Mouse (Mus musculus): ENCODE results near the gene Cldn13. TPM values are rescaled to one million over a fixed set of nuclear protein-coding genes. Genes with fewer than 3 reads are reported as not detected.

Gene Cldn13
- polyA plus RNA-seq, 1 experiment from 2014 or later, result 208 TPM

- Histone ChIP-seq H3K27ac (peak overlapping the region; percentile 97), H3K9me3 (replicated peaks) (0 out of 2 replicates have a peak, but pooled peaks cover 3% of the 10 kb centered on the region), H3K9ac (peak overlapping the region; percentile 82; the same call in 1 of the 2 replicates), H3K4me2 (peak overlapping the region; percentile 96), H3K27me3 (replicated peaks) (peaks cover 16% of the 10 kb centered on the region; the same call in 1 of the 2 replicates), H3K4me1 (peaks cover 27% of the 10 kb centered on the region), H3K36me3 (peaks cover 10% of the 10 kb centered on the region), H3K4me3 (peak overlapping the region; percentile 79)
- ATAC-seq, result no peak
- 76% methylated on average over 8 of the region's 8 CpGs for WGBS (ENCODE audit: insufficient replicate concordance)
These were observed 18.0 kb upstream of the Cldn13 start for GRCm38 (mm10) chr5:134933281-134933680.

- peak overlapping the region; percentile 96 for H3K4me2 ChIP-seq
- peak overlapping the region; percentile 97 for H3K27ac ChIP-seq
- H3K27me3 ChIP-seq (replicated peaks), result peaks cover 16% of the 10 kb centered on the region; the same call in 1 of the 2 replicates
- H3K36me3 ChIP-seq, result peaks cover 10% of the 10 kb centered on the region
- 0 out of 2 replicates have a peak, but pooled peaks cover 3% of the 10 kb centered on the region for H3K9me3 ChIP-seq (replicated peaks)
- 29% methylated on average over 9 of the region's 9 CpGs for WGBS (ENCODE audit: insufficient replicate concordance)
- peak overlapping the region; percentile 82 for H3K9ac ChIP-seq
- peak overlapping the region; percentile 79 for H3K4me3 ChIP-seq
- ATAC-seq, result peak; percentile 33
- H3K4me1 ChIP-seq, result peaks cover 27% of the 10 kb centered on the region
These were observed 17.6 kb upstream of the Cldn13 start for GRCm38 (mm10) chr5:134932903-134933276.

GRCm38 (mm10) chr5:134932179-134932902 is 17.0 kb upstream of the Cldn13 start, which contains the start of gene Mettl27:
Mettl27 (plus strand) TSS chr5:134932368.
- H3K4me1 ChIP-seq, result peaks cover 27% of the 10 kb centered on the region
- peak within 1 kb of the TSS; percentile 79 for H3K4me3 ChIP-seq
- under 1% methylated on average over 41 of the region's 41 CpGs for whole genome bisulfite sequencing (ENCODE audit: insufficient replicate concordance)
- peaks cover 14% of the 10 kb centered on the region; the same call in 1 of the 2 replicates for H3K27me3 ChIP-seq (replicated peaks)
- H3K9ac ChIP-seq, result peak within 1 kb of the TSS; percentile 82
- peak within 1 kb of the TSS; percentile 97 for H3K27ac ChIP-seq
- H3K36me3 ChIP-seq, result peaks cover 10% of the 10 kb centered on the region
- H3K9me3 ChIP-seq (replicated peaks), result 0 out of 2 replicates have a peak, but pooled peaks cover 3% of the 10 kb centered on the region
- peak; percentile 96 for ATAC-seq
- H3K4me2 ChIP-seq, result peak within 1 kb of the TSS; percentile 96

GRCm38 (mm10) chr5:134929988-134930387 is 14.7 kb upstream of the Cldn13 start:
- H3K36me3 ChIP-seq, result peaks cover 10% of the 10 kb centered on the region
- peaks cover 25% of the 10 kb centered on the region for H3K27me3 ChIP-seq (replicated peaks)
- H3K9me3 ChIP-seq (replicated peaks), result 0 out of 2 replicates have a peak, but pooled peaks cover 3% of the 10 kb centered on the region
- no peak overlapping the region for H3K9ac ChIP-seq
- ATAC-seq, result no peak
- H3K4me3 ChIP-seq, result no peak overlapping the region
- WGBS (ENCODE audit: insufficient replicate concordance), result 71% methylated on average over 2 of the region's 2 CpGs
- peaks cover 27% of the 10 kb centered on the region for H3K4me1 ChIP-seq
- no peak overlapping the region for H3K27ac ChIP-seq
- H3K4me2 ChIP-seq, result no peak overlapping the region

- ATAC-seq, result no peak
- no peak overlapping the region for H3K9ac ChIP-seq
- H3K9me3 ChIP-seq (replicated peaks), result no peaks in the 10 kb centered on the region
- no peak overlapping the region for H3K4me3 ChIP-seq
- no peaks in the 10 kb centered on the region for H3K36me3 ChIP-seq
- H3K4me1 ChIP-seq, result peaks cover 9% of the 10 kb centered on the region
- peaks cover 29% of the 10 kb centered on the region for H3K27me3 ChIP-seq (replicated peaks)
- H3K27ac ChIP-seq, result no peak overlapping the region
- H3K4me2 ChIP-seq, result no peak overlapping the region
- WGBS (ENCODE audit: insufficient replicate concordance), result 69% methylated on average over 4 of the region's 4 CpGs
These were observed 11.4 kb upstream of the Cldn13 start for GRCm38 (mm10) chr5:134926726-134927125.

GRCm38 (mm10) chr5:134923141-134923540 is 7.8 kb upstream of the Cldn13 start:
- Histone ChIP-seq H3K9ac (no peak overlapping the region), H3K9me3 (replicated peaks) (no peaks in the 10 kb centered on the region), H3K27ac (no peak overlapping the region), H3K27me3 (replicated peaks) (peaks cover 15% of the 10 kb centered on the region; the same call in 1 of the 2 replicates), H3K4me1 (peaks cover 38% of the 10 kb centered on the region), H3K4me2 (no peak overlapping the region), H3K4me3 (no peak overlapping the region), H3K36me3 (no peaks in the 10 kb centered on the region)
- no peak for ATAC-seq
- 75% methylated on average over 6 of the region's 6 CpGs for WGBS (ENCODE audit: insufficient replicate concordance)

- peak overlapping the region; percentile 50 for H3K4me2 ChIP-seq
- H3K4me1 ChIP-seq, result peaks cover 57% of the 10 kb centered on the region
- peaks cover 9% of the 10 kb centered on the region; the same call in 1 of the 2 replicates for H3K27me3 ChIP-seq (replicated peaks)
- peak; percentile 27; the same call in 1 of the 2 replicates for ATAC-seq
- peak overlapping the region; percentile 58 for H3K9ac ChIP-seq
- WGBS (ENCODE audit: insufficient replicate concordance), result 52% methylated on average over 8 of the region's 8 CpGs
- H3K4me3 ChIP-seq, result no peak overlapping the region
- no peaks in the 10 kb centered on the region for H3K36me3 ChIP-seq
- H3K9me3 ChIP-seq (replicated peaks), result peaks cover 4% of the 10 kb centered on the region
- H3K27ac ChIP-seq, result peak overlapping the region; percentile 94
These were observed 5.8 kb upstream of the Cldn13 start for GRCm38 (mm10) chr5:134921106-134921505.

- Histone ChIP-seq H3K36me3 (no peaks in the 10 kb centered on the region), H3K4me3 (no peak overlapping the region), H3K9me3 (replicated peaks) (peaks cover 4% of the 10 kb centered on the region), H3K9ac (peak overlapping the region; percentile 58), H3K27me3 (replicated peaks) (peaks cover 7% of the 10 kb centered on the region; the same call in 1 of the 2 replicates), H3K4me2 (peak overlapping the region; percentile 50), H3K4me1 (peaks cover 64% of the 10 kb centered on the region), H3K27ac (peak overlapping the region; percentile 94)
- WGBS (ENCODE audit: insufficient replicate concordance), result 60% methylated on average over 6 of the region's 6 CpGs
- ATAC-seq, result no peak
These were observed 4.9 kb upstream of the Cldn13 start for GRCm38 (mm10) chr5:134920106-134920687.

- Histone ChIP-seq H3K36me3 (no peaks in the 10 kb centered on the region), H3K27ac (peak overlapping the region; percentile 94), H3K4me1 (peaks cover 64% of the 10 kb centered on the region), H3K4me2 (peak overlapping the region; percentile 50), H3K9ac (peak overlapping the region; percentile 58), H3K4me3 (peak overlapping the region; percentile 2; the same call in 1 of the 2 replicates), H3K9me3 (replicated peaks) (peaks cover 4% of the 10 kb centered on the region), H3K27me3 (replicated peaks) (0 out of 2 replicates have a peak, but pooled peaks cover 4% of the 10 kb centered on the region)
- WGBS (ENCODE audit: insufficient replicate concordance), result 27% methylated on average over 3 of the region's 3 CpGs
- peak; percentile 91 for ATAC-seq
These were observed 3.8 kb upstream of the Cldn13 start for GRCm38 (mm10) chr5:134919097-134919496.

- peak overlapping the region; percentile 50 for H3K4me2 ChIP-seq
- peak overlapping the region; percentile 94 for H3K27ac ChIP-seq
- H3K9ac ChIP-seq, result peak overlapping the region; percentile 62
- H3K4me3 ChIP-seq, result peak overlapping the region; percentile 11; the same call in 1 of the 2 replicates
- no peak for ATAC-seq
- H3K4me1 ChIP-seq, result peaks cover 64% of the 10 kb centered on the region
- H3K27me3 ChIP-seq (replicated peaks), result 0 out of 2 replicates have a peak, but pooled peaks cover 4% of the 10 kb centered on the region
- H3K9me3 ChIP-seq (replicated peaks), result peaks cover 4% of the 10 kb centered on the region
- H3K36me3 ChIP-seq, result no peaks in the 10 kb centered on the region
- WGBS (ENCODE audit: insufficient replicate concordance), result 41% methylated on average over 16 of the region's 16 CpGs
These were observed 2.9 kb upstream of the Cldn13 start for GRCm38 (mm10) chr5:134918071-134918832.

- H3K4me1 ChIP-seq, result peaks cover 58% of the 10 kb centered on the region
- H3K4me2 ChIP-seq, result peak overlapping the region; percentile 66
- H3K9ac ChIP-seq, result peak overlapping the region; percentile 89
- no peaks in the 10 kb centered on the region for H3K27me3 ChIP-seq (replicated peaks)
- WGBS (ENCODE audit: insufficient replicate concordance), result 39% methylated on average over 8 of the region's 8 CpGs
- no peak for ATAC-seq
- H3K9me3 ChIP-seq (replicated peaks), result peaks cover 4% of the 10 kb centered on the region
- peak overlapping the region; percentile 97 for H3K27ac ChIP-seq
- no peaks in the 10 kb centered on the region for H3K36me3 ChIP-seq
- peak overlapping the region; percentile 74 for H3K4me3 ChIP-seq
These were observed 816 bp downstream of the Cldn13 start for GRCm38 (mm10) chr5:134914510-134914909.
